Mouse (Mus musculus): ENCODE measurements around the gene Spata45. TPM values are rescaled to one million over a fixed set of nuclear protein-coding genes. Genes with fewer than 3 reads are reported as not detected.

Spata45 gene
- polyA plus RNA-seq, 1 experiment, result 182 TPM

DNA sequence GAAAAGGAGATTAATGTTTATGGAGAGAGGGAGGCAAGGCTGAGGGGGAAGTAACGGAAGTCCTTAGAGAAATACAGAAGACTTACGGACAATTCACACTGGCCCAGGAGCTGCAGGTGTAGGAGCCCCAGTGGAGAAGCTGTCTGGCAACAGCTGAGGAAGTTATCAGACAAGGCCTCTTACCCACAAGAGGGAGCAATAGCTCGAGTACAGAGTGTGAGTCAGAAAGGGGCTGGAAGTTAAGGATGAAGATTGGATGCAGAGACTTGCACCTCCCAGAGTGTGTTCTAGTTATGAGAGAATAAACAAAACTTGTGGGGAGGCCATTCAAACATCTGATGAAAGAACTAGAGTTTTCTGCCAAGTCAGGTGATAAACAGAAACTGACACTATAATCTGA, 21.0 kb downstream of the Spata45 start:
- TF ChIP-seq POLR2A (IDR thresholded peaks at IDR 0.05; ENCODE audit: control insufficient read depth, low read depth, low read length) (no peak), CTCF (IDR thresholded peaks at IDR 0.05; ENCODE audit: control insufficient read depth, insufficient read depth, insufficient replicate concordance, low read depth, low read length) (no peak)

DNA sequence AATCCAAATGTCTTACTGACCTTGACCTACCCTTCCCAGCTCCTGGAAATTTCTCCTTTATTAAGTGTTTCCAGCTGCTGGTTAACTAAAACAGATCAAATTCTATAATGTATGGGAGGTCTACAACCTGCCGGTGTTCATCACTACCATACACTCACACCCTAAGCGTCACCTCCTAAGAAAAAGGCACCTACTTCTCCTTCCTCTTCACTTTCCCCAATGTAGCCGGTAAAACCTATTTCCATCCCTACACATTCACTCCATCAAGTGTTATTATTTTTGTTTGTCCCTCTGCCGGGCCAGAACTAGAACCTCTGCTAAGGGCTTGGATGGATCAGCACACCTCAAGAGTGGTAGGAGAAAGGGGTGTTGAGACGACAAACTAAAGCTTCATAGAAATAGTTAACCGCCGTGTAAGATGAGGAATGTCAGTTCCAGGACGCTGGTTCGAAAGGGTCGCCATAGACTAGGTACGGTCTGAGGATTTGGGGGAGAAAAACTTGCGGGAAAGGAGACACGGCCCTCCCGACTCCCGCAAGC, 25.9 kb downstream of the Spata45 start:
- TF ChIP-seq POLR2A (IDR thresholded peaks at IDR 0.05; ENCODE audit: control insufficient read depth, low read depth, low read length), result no peak
- no peak for TF ChIP-seq CTCF (IDR thresholded peaks at IDR 0.05; ENCODE audit: control insufficient read depth, insufficient read depth, insufficient replicate concordance, low read depth, low read length)
- H3K36me3 ChIP-seq (ENCODE audit: control insufficient read depth, insufficient read depth, low read length), result peaks cover 1% of the 10 kb centered on the region; the same call in 1 of the 2 replicates
- H3K27ac ChIP-seq (ENCODE audit: control insufficient read depth, insufficient read depth, low read depth, low read length), result peak overlapping the region; percentile 51; the same call in 1 of the 2 replicates
- H3K27me3 ChIP-seq (ENCODE audit: control insufficient read depth, insufficient read depth, low read length), result no peaks in the 10 kb centered on the region
- no peaks in the 10 kb centered on the region for H3K4me1 ChIP-seq (ENCODE audit: control insufficient read depth, insufficient read depth, low read length)
- H3K4me3 ChIP-seq (ENCODE audit: control insufficient read depth, low read depth, low read length), result peak overlapping the region; percentile 87

More for the DNA sequence above, 21.0 kb downstream of the Spata45 start:
- no peaks in the 10 kb centered on the region for H3K27me3 ChIP-seq (ENCODE audit: control insufficient read depth, insufficient read depth, low read length)
- peaks cover 3% of the 10 kb centered on the region; the same call in 1 of the 2 replicates for H3K36me3 ChIP-seq (ENCODE audit: control insufficient read depth, insufficient read depth, low read length)
- no peak overlapping the region for H3K4me3 ChIP-seq (ENCODE audit: control insufficient read depth, low read depth, low read length)
- H3K27ac ChIP-seq (ENCODE audit: control insufficient read depth, insufficient read depth, low read depth, low read length), result no peak overlapping the region
- H3K4me1 ChIP-seq (ENCODE audit: control insufficient read depth, insufficient read depth, low read length), result no peaks in the 10 kb centered on the region

DNA sequence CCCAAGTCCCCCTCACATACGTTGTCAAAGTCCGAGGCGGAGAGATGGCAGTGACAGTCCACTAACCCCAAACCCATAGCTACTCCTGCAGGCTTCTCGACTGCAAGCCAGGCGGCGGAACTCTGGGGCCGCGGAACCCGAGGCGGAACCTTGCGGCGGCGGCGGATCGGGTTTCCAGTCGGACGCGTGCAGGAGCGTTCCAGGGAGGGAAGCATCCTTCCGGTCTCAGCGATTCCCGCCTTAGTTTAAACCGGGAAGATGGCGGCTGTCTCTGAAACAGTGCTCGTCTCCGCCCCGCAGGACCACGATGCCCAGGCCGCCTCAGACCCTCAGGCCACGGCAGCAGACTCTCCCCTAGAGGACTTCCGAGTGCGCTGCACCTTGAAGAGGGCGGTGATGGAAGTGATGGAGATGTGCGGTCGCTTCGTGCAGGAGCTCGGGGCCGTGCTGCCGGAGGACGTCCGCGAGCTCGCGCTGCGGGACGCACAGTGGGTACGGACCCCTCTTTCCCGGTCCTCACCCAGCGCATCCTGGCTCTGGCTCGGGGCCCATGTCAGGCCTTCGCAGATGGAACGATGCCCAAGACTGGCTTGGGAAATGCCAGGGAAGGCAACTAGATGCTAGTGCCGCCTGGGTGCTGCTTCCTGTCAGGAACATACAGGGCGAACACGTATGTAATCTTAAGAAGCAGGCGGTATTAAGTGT, 26.5 kb downstream of the Spata45 start, which contains the start of the genes Tatdn3 and Nsl1:
Tatdn3 (minus strand) TSS at position 152 of the 705 bp plus-strand sequence.
Nsl1 (plus strand) TSS at position 232 of the 705 bp plus-strand sequence.
- Histone ChIP-seq H3K27me3 (ENCODE audit: control insufficient read depth, insufficient read depth, low read length) (no peaks in the 10 kb centered on the region), H3K4me1 (ENCODE audit: control insufficient read depth, insufficient read depth, low read length) (no peaks in the 10 kb centered on the region), H3K36me3 (ENCODE audit: control insufficient read depth, insufficient read depth, low read length) (peaks cover 1% of the 10 kb centered on the region; the same call in 1 of the 2 replicates), H3K27ac (ENCODE audit: control insufficient read depth, insufficient read depth, low read depth, low read length) (peak within 1 kb of the TSS; percentile 51), H3K4me3 (ENCODE audit: control insufficient read depth, low read depth, low read length) (peak within 1 kb of the TSS; percentile 87)
- TF ChIP-seq POLR2A (IDR thresholded peaks at IDR 0.05; ENCODE audit: control insufficient read depth, low read depth, low read length) (no peak), CTCF (IDR thresholded peaks at IDR 0.05; ENCODE audit: control insufficient read depth, insufficient read depth, insufficient replicate concordance, low read depth, low read length) (0 out of 2 replicates have a peak, but pooled peaks have one; percentile 5)

DNA sequence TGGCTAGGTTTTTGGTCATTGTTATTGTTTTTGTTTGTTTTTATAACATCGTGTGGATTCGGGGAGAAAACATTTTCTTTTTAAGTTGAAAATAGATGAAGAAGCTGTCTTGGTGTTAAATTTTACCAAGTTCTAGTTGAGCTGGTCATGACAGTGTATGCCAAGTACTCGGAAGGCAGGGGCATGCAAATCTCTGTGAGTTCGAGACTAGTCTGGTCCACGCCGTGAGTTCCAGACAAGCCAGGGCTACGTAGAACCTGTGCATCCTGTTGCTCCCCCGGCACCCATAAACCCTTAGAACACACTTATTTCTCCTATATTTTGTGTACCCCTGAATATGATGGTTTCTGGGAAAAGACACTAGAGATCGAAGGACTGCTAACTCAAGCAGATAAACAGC, 27.3 kb downstream of the Spata45 start:
- Histone ChIP-seq H3K36me3 (ENCODE audit: control insufficient read depth, insufficient read depth, low read length) (no peaks in the 10 kb centered on the region; the same call in 1 of the 2 replicates), H3K4me1 (ENCODE audit: control insufficient read depth, insufficient read depth, low read length) (no peaks in the 10 kb centered on the region), H3K27me3 (ENCODE audit: control insufficient read depth, insufficient read depth, low read length) (no peaks in the 10 kb centered on the region), H3K4me3 (ENCODE audit: control insufficient read depth, low read depth, low read length) (no peak overlapping the region; the same call in 1 of the 2 replicates), H3K27ac (ENCODE audit: control insufficient read depth, insufficient read depth, low read depth, low read length) (no peak overlapping the region)
- TF ChIP-seq CTCF (IDR thresholded peaks at IDR 0.05; ENCODE audit: control insufficient read depth, insufficient read depth, insufficient replicate concordance, low read depth, low read length) (no peak), POLR2A (IDR thresholded peaks at IDR 0.05; ENCODE audit: control insufficient read depth, low read depth, low read length) (no peak)

DNA sequence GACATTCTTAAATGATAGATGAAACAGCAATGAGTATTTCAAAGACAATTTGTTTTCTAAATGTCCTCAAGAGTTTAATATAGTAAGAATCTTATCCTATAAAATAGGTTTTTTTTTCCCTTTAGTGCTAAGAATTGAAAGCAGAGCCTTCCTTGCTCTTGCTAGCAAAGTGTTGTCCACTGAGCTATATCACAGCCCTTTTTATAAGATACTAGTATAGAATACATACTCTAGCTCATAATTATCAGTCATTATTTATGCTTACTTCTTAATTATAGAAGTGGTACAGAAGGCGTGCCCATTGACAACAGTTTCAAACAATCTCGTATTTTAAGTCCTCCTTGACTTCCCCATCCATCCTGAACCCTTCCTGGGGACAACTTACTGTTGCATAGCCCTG, 28.1 kb downstream of the Spata45 start:
- Histone ChIP-seq H3K4me3 (ENCODE audit: control insufficient read depth, low read depth, low read length) (no peak overlapping the region), H3K27me3 (ENCODE audit: control insufficient read depth, insufficient read depth, low read length) (no peaks in the 10 kb centered on the region), H3K4me1 (ENCODE audit: control insufficient read depth, insufficient read depth, low read length) (no peaks in the 10 kb centered on the region), H3K27ac (ENCODE audit: control insufficient read depth, insufficient read depth, low read depth, low read length) (no peak overlapping the region), H3K36me3 (ENCODE audit: control insufficient read depth, insufficient read depth, low read length) (no peaks in the 10 kb centered on the region; the same call in 1 of the 2 replicates)
- TF ChIP-seq CTCF (IDR thresholded peaks at IDR 0.05; ENCODE audit: control insufficient read depth, insufficient read depth, insufficient replicate concordance, low read depth, low read length) (no peak), POLR2A (IDR thresholded peaks at IDR 0.05; ENCODE audit: control insufficient read depth, low read depth, low read length) (no peak)

DNA sequence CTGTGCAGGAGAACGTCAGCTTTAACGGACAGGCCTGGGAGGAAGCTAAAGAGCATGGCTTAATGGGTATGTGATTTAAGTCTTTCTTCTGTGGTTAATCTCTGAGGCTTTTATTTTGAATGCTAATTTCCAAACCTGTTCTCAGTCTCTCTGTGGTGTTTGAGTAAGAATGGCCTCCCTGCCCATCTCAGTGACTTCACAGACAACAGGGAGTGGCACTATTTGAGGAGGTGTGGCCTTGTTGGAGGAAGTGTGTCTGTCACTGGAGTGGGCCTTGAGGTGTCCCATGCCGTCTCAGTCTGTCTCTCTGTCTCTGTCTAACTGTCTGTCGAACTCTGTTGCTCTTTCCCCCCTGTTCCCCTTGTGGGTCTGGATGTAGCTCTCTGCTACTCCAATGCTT, 28.7 kb downstream of the Spata45 start:
- peak overlapping the region; percentile 34 for H3K4me3 ChIP-seq (ENCODE audit: control insufficient read depth, low read depth, low read length)
- no peaks in the 10 kb centered on the region for H3K27me3 ChIP-seq (ENCODE audit: control insufficient read depth, insufficient read depth, low read length)
- H3K4me1 ChIP-seq (ENCODE audit: control insufficient read depth, insufficient read depth, low read length), result no peaks in the 10 kb centered on the region
- no peak overlapping the region for H3K27ac ChIP-seq (ENCODE audit: control insufficient read depth, insufficient read depth, low read depth, low read length)
- no peaks in the 10 kb centered on the region; the same call in 1 of the 2 replicates for H3K36me3 ChIP-seq (ENCODE audit: control insufficient read depth, insufficient read depth, low read length)
- peak; percentile 23; the same call in 1 of the 2 replicates for TF ChIP-seq POLR2A (IDR thresholded peaks at IDR 0.05; ENCODE audit: control insufficient read depth, low read depth, low read length)
- TF ChIP-seq CTCF (IDR thresholded peaks at IDR 0.05; ENCODE audit: control insufficient read depth, insufficient read depth, insufficient replicate concordance, low read depth, low read length), result no peak

DNA sequence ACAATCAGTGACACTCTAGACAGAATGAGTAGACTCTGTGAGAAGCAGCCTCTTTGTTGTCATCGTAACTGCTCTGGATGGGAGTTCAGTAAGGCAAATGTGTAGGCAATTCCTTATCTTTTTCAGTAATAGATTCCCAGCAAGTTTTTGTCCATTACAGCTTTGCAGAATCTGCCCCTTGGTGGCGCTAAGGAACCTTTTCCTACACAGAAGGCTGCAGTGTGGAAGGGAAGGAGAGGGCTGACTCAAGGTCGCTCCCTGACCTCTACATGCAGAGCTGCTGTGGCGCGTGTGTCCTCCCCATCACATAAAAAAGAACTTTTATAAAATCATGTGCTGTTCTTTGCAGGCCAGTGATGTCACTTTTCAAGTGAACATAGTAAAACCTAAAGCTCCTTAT, 31.9 kb downstream of the Spata45 start:
- H3K4me1 ChIP-seq (ENCODE audit: control insufficient read depth, insufficient read depth, low read length), result no peaks in the 10 kb centered on the region
- H3K27me3 ChIP-seq (ENCODE audit: control insufficient read depth, insufficient read depth, low read length), result no peaks in the 10 kb centered on the region
- no peak overlapping the region for H3K27ac ChIP-seq (ENCODE audit: control insufficient read depth, insufficient read depth, low read depth, low read length)
- no peak for TF ChIP-seq POLR2A (IDR thresholded peaks at IDR 0.05; ENCODE audit: control insufficient read depth, low read depth, low read length)
- H3K36me3 ChIP-seq (ENCODE audit: control insufficient read depth, insufficient read depth, low read length), result peaks cover 1% of the 10 kb centered on the region
- no peak overlapping the region for H3K4me3 ChIP-seq (ENCODE audit: control insufficient read depth, low read depth, low read length)
